Mouse (Mus musculus) left cerebral cortex, adult 9 months (tissue): ENCODE measurements around the gene Gramd1b.
A peak's percentile ranks its signal among the peaks of the same experiment; 100 is the strongest.

ENCODE experiments used
- DNase-seq, 2 experiments: peaks; one replicate each; pipeline ENCODE4 v3.0.0; 2022; ENCODE audit warnings: low spot score in 2 of 2

Gramd1b gene

DNA sequence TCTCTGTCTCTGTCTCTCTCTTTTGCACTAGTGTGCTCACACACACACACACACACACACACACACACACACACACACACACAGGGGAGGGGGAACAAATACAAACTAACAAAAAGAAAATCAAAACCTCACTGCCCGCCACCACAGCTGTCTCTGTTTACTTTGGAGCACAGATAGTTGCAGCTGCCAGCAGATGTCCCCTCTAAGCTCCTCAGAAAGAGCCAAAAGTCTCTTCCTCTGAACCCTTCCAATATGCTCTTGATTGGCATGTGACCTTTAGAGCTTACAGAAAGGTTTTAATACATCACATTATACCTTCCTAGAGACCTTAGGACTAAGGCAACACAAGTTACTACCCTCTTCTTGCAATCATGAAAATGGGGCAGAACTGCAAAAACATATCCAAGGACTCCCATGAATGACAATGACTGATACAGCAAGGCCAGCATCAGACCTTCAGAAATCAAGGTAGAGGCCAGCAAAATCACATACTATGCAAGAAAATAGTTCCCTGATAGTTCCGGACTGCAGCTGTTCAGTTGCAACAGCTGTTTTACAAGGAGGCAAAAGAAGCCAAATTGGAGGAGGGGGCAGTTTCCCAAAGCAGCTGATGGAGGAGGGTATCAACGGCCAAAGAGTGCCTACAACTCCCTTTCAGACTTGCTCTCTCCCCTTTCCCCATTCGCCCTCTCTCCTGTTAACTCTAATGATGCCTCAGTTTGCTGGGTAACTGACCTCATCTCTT is 72.5 kb downstream of the Gramd1b start:
- no peak for DNase-seq

DNA sequence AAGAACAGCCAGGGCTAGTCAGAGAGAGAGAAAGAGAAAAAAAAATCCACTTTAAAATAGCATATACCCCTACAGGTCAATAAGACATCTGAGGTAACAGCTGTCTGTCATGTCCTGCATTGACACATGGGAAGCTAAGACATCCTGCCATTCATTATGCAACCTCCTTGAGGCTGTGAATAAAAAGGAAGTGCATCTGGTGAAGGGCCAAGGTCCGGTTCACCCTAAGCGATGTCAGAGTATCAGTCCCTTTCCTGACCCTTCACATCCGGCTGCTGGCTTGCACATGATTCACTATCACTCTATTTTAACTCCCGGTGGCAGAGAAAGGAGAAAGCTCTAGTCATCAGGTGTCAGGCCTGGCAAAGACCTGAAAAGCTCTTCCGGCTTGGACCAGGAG is 73.7 kb downstream of the Gramd1b start:
- no peak for DNase-seq

DNA sequence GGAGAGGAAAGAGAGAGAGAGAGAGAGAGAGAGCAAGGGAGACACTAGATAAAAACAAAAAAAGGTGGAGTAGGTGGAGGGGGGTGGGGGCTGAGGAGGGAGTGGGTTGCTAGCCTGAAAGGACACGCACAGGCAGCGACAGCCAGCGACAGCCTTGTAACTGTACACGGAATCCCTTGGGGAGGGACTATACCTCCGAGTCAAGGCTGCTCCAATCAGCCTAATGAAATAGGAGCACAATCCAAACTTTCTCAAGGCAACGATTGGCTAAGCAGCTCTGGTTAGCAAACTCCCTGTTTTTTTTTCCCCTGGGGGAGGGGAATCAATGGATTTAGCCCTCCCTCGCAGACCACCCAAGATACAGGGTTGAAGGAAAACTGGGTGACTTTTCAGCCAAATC is 75.0 kb downstream of the Gramd1b start:
- DNase-seq: no peak

DNA sequence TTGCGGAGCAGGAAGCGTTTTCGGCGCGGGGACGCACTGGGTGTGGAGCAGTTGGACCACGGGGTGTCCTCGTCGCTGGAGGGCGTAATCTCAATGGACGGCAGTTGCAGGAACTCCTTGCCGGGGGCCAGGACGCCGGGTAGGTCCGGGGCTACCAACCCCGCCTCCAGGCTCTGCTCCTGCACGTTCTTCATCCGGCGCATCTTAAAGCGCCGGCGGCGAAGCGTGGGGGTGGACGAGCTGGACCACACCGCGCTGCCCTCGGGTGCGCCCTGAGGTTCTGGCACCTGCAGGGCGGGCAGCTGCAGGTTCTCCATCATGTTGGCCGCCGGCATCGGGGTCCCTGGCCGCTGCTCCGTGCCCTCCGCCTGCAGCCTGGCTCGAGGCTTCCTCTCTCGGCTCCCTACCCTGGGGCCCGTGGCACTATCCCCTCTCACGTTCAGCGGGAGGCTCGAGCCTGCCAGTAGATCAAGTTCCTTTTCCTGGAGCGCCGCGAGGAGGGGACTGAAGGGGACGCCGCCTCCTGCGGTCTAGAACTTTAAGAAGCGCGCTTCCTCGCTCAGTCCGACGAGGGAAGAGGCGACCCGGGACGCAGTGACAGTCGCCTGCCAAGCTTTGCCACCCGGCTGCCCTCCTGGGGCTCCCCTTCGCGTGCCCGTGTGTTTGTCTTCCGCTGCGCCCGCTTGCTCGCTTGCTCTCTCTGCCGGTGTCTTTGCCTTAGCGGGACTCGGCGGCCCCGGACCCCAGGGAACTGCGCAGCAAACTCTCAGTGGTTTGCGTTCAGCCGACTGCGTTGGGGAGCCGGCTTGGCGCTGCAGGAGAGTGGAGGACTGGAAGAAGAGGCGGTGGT is 75.6 kb downstream of the Gramd1b start:
- peak in 1 of 2 experiments; percentile 34 for DNase-seq

DNA sequence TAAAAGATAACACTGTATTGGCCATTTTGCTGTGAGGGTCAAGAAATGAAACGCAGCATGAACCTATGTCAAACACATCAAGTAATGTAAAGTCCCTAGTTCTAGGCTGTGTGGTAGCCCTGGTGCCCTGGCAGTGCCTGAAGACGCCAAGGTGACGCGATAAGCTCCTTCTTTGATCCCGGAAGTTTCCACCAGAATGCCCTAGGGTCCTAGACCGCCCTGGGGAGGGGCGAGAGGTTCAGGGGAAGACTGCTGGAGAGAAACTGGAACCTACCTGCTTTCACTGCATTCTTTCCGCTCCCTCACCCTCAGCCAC is 76.2 kb downstream of the Gramd1b start:
- DNase-seq: no peak

DNA sequence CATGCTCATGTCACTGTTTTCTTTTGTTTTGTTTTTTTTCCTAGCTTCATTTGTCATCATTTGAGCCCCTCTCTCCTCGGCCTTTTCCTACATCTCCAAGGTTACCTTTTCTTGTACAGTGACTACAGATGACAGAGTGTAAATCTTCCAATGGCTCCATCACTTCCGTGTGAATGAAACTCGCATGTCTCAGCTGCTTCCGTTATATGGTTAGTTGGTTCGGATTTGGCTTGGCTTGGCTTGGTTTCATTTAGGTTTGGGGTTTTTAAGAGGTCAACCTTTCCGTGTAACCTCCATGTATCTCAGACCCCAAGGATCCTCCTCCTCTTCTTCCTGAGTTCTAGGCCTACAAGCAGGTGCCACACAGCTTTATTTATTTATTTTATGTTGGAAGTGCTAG is 77.3 kb downstream of the Gramd1b start:
- DNase-seq: no peak

DNA sequence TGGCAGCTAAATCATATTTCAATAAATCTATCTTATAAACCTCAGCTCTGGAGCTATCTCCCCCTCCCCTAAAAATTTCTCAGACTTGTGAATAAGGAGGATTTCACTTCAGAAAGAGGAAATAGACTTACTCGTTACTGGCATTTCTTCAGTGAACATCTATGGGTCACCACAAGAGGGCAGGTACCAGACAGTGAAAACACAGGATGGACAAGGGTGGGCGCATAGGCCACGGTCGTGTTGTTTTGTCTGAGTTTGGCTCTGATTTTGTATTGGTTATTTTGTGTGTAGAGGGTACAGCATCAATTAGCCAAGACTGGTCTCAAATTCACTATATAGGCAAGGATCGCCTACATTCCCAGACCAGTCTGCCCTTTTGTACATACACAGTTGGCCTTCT is 79.0 kb downstream of the Gramd1b start:
- DNase-seq: no peak

DNA sequence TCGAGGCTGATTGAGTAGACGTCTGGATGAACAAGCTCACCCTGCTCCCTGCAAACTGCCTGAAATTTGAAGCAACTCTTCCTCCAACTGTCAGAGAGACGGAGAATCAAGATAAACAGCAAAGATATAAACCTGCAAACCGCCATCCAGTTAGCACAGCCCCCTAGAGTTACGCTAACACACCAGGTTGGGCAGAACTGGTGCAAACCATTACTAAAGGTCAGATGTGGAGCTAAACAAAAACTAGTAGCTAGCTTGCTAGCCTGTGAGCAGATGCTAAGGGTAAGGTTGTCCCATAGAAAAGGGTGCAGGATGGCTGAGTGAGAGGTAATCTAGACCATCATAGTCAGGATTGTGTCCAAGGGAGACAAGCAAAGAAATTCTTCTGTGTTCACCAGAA is 80.4 kb downstream of the Gramd1b start:
- no peak for DNase-seq

DNA sequence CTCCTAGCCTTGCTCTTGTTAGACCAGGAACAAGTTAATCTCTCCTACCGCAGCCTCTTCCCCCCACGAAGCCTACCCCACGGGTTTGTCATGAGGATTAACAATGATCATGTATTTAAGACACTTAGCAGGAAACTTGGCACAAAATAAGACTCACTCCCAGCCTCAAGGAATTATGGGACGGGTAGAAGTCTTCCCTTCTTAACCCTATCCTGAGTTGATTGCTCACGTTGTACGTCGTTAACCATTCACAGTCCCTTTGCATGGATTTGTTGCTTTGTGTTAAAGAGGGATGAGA is 80.8 kb downstream of the Gramd1b start:
- peak in 1 of 2 experiments; percentile 19 for DNase-seq

DNA sequence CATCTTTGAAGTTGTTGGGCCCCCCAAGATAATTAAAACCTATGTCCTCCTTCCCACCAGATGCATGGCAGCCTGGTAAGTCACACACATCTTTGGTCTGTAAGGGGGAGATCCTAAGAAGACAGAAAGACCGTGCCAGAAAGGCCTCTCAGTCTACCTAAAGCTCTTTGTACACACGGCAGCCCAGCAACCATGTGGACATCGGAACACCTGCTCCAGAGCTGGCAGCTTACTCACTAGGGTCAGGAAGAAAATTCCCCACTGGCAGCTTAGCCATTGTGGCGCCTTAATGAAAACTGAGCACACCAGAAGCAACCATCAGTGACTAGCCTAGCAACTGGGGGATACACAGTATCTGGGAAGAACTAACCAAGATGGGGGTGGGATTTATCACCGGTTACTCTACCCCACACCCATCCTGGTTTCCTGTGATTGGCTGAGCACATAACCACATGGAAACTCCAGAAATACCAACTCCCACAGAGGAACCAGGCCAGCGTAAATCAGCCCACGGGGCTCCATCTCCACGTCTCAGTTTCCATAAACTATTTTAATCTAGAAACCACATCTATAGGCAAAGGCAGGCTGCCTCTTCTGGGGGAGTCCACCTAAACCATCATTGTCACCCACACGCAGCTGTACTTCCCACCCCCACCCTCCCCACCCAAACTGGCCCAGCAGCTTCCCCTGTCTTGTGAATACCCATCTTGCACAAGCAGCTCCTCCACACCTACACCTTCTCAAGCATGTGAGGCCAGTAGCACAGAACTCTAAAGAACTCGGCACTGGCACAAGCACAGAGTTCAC is 81.4 kb downstream of the Gramd1b start:
- peak in 1 of 2 experiments; percentile 65 for DNase-seq

DNA sequence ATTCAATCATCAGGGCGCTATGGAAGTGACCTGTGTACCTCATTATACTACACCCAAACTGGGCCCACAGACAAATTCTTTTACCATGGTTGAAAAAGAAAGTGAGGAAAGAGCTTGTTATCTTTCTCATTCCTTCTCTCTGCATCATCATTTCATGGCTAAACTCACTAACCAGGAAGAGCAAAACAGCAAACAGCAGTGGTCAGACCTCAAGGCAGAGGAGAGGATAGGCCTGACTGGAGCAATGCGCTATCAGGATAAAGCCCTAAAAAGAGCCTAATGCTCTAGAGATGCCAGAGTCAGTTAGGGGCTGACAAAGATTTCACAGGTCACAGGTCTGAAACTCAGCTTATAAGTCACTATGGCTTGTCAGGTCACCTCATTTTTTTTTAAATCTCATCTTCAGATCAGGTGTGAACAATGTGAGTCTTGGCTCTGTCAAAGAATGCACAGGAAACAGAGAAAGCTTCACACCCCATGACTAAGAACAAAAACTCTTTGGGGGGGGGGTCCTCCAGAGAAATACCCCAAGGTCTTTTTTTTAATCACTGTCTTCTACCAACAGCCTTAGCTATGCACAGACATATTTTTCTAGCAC is 82.4 kb downstream of the Gramd1b start:
- no peak for DNase-seq

DNA sequence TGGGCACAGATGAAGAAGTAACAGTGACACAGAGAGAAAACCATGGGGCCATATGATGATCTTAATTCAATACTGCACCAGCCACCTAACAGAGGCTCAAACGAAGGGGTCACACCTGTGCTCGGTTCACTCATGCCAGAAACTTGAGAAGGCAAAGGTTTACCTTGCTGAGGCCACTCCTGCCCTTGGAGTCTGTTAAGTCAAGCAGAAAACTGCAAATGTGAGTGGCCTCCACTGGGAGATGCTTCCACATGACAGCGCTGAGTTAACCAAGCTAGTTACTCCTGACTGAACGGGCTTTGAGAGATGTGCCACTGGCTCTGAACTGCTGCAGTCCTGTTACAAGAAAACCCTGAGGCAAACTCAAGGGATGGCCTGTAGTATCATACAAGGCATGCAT is 83.9 kb downstream of the Gramd1b start:
- no peak for DNase-seq

DNA sequence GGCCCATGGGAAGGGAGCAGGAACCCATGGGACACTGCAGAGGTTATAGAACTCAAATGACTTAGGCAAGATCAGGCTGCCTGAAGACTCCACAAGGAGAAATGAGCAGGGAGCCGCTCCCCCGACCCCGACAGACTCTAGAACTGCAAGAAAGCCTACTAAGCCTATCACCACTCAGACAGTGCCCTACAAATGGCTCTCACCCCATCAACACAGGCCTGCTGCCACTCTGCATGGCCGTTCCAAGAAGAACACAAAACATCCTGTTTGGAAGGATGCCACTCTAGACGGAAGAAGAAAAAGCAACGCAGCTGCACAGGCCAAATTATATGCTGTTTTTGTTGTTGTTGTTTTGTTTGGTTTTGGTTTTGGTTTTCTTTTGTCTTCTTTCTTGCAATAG is 86.2 kb downstream of the Gramd1b start:
- DNase-seq: no peak

DNA sequence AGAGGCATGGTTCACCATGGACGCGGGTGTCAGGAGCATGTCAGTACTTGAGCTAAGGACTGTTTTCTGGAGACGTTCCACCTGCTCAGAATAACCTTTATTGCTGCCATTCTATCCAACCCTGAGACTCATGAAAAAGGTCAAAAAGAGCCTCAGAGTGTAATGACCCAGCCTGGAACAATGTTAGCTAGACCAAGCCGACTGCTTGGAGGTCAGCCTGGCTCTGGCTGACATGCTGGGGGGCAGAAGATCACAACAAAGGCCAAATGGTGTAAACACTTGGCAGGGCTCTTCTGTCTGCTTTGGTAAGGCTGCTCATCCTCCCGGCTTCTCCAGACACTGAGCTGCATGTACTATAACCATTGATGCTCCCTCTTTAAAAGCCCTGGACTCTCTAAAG is 88.4 kb downstream of the Gramd1b start:
- DNase-seq: no peak

DNA sequence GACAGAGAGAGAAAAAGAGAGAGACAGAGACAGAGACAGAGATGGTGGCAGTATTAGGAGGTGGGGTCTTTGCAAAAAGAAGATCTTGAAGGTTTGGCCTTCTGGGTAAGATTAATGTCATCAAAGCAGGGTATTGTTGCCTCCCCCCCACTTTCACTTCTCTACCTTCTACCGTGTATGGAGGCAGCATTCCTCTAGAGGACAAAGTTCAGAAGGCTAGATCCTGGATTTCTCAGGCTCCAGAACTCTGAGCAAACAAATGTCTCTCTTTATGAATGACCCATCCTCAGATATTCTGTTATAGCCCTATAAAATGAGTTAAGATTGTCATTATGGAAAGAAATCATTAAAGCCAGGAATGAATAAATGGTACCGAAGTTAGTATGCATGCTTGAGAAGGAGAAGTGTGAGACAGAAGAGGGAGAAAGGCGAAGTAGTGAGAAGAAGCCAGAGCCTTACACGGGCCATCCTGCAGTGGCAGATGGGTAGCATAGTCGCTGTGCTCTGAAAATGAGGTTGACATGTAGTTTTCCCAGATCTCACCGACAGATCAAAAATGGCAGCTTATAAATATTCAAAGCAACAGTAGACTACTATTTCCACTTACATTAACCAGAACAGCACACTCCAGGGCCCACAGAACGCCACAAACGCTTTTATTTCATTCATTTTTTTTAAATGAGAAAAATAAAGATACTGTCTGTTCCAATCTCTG is 91.1 kb downstream of the Gramd1b start:
- DNase-seq: no peak

DNA sequence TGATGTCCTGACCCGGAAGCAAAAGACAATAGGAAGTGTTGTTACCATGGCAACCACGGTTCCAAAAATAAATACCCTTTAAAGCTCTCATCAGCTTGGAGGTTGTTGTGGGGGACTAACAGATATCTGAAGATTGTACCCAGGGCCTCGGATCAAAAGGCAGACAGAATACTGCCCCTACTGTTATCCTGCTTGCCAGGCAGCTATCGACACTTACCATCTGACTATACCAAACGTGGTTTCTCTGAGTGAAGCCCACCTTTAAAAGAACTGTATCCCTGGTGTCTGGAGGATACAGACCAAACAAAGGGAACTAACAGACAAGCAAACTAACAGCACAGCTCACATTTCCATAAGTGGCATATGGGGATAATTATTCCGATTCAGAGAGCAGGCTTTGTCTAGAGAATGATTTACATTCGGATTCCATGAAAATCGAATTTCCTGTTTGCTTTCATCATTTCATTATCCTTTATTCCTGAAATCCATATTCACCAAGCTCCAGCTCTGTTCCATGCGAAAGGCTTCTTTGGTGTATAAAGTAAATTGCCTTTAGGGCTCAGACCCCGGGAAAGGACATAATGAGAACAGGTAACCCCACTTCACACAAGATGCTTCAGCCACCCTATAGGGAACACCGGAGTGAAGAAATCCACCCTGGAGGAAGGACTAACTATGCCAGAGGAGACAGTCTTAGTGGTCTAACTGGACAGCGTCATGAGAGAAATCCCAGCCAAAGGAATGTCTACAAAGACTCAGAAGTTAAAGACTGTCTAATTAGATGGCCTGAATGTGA is 92.3 kb downstream of the Gramd1b start:
- DNase-seq: no peak

DNA sequence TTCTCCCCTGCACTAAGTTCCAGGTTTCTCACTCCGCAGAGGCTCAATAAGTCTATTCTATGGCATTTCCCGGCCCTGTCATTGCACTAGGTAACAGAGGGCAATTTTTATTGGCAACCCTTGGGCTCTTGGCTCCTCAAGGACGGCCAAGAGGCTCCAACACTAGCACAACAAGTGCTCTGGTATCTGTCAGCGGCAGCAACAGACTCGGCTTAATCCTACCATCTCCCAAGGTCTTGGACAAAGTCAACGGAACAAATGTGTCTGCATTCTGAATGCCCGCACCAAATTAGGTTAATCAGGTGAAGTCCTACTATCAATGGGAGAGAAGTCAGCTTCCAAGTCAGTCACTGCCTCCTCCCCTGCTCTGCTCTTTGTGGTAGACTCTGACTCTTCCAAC is 93.3 kb downstream of the Gramd1b start:
- no peak for DNase-seq

DNA sequence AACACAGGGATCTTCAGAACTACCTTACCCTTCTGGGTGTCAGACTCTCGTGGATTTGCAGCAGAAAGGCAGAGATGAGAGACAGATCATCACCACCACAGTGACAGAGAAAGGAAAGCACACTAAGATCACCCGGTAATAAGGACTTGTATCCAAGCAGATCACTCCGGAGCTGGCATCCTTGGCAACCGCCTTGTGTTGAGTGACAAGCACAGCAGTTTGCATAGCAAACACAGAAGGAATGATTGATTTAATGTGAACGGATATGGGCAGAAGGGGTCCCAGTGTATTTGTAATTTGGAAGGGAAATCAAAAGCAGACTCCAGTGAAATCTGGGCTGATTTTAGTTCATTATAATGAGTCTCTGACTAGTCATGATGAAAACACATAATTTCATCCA is 97.9 kb downstream of the Gramd1b start:
- no peak for DNase-seq

DNA sequence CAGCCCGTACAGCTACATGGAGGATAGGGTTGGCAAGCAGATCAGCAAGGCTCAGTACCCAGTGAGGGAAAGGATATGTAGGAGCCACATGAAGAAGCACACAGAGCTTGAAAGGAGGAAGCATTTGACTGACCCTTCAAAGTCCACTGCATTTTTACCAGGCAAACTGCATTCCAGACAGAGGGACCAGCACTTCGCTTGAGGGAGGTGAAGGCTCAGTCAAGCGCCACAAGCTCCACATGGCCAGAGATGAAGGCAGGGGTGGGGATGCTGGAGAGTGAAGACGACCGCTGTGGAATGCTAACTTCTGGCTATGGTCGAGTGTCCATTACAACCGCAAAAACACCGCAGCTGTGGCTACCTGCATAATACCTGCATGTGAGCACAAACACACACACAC is 100.2 kb downstream of the Gramd1b start:
- DNase-seq: no peak

DNA sequence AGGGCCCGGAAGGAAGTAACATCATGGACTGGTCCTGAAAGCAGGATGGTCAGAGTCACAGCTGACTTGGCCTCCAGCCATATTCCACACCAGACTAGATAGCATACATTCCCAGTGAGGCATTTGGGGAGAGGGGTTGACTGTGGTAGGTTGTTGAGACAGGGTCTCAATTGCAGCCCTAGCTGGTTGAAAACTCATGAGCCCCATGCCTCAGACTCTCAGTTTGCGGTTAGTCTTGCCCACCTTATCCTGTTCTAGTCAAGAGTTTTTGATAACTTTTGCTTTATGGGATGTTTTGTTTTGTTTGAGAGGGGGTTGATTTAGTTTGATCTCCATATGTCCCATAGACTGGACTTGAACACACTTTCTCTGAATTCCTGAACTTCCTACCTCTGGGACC is 103.5 kb downstream of the Gramd1b start:
- DNase-seq: no peak
